Mouse (Mus musculus) forebrain, embryonic 14.5 days (tissue): ENCODE measurements around the gene Ankrd55. TPM values are rescaled to one million over a fixed set of nuclear protein-coding genes. Genes with fewer than 3 reads are reported as not detected.

ENCODE experiments used
- ATAC-seq: fragments of 200-750 bp; cut with Nextera tagmentation; 2 replicates; pipeline ENCODE4 v1.8.0; 2017; ENCODE audit warnings: mild to moderate bottlenecking, moderate library complexity
- DNase-seq: peaks from one replicate; pipeline ENCODE4 v3.0.0-alpha.2; 2015; ENCODE audit warnings: low spot score
- H3K27ac ChIP-seq: fragments of 300-500 bp; sonication (generic); 2 replicates; pipeline ENCODE4 v1.5.1; 2014; ENCODE audit warnings: low read depth, mild to moderate bottlenecking, control low read depth, low read length, moderate library complexity
- H3K27me3 ChIP-seq: fragments of 300-500 bp; sonication (generic); replicated peaks from 2 replicates; pipeline ENCODE4 v1.6.1; 2014; ENCODE audit warnings: low read length, control low read depth, mixed read lengths; ENCODE audit not compliant: control insufficient read depth, insufficient read depth
- H3K36me3 ChIP-seq: fragments of 300-500 bp; sonication (generic); 2 replicates; pipeline ENCODE4 v1.6.1; 2014; ENCODE audit warnings: low read length, control low read depth; ENCODE audit not compliant: control insufficient read depth, insufficient read depth
- H3K4me1 ChIP-seq: fragments of 300-500 bp; sonication (generic); 2 replicates; pipeline ENCODE4 v1.6.1; 2014; ENCODE audit warnings: antibody characterized with exemption, low read length, control low read depth; ENCODE audit not compliant: control insufficient read depth, insufficient read depth
- H3K4me2 ChIP-seq: fragments of 300-500 bp; sonication (generic); 2 replicates; pipeline ENCODE4 v1.6.1; 2014; ENCODE audit warnings: mild to moderate bottlenecking, control low read depth, low read length
- H3K4me3 ChIP-seq: fragments of 300-500 bp; sonication (generic); 2 replicates; pipeline ENCODE4 v1.5.1; 2014; ENCODE audit warnings: low read depth, low read length, control low read depth
- H3K9ac ChIP-seq: fragments of 300-500 bp; sonication (generic); 2 replicates; pipeline ENCODE4 v1.6.1; 2014; ENCODE audit warnings: mild to moderate bottlenecking, low read length, control low read depth, moderate library complexity
- H3K9me3 ChIP-seq: fragments of 300-500 bp; sonication (generic); replicated peaks from 2 replicates; pipeline ENCODE4 v1.6.1; 2016; ENCODE audit warnings: low read length, control low read depth, mixed read lengths; ENCODE audit not compliant: control insufficient read depth
- WGBS: fragments of 180-500 bp; shearing (Covaris S2); extraction: QIAGEN DNeasy Blood & Tissue Kit; methylation state at CpG from one replicate; pipeline ENCODE4 v1.1.7; 2014; 5-methylcytosine and 5-hydroxymethylcytosine counted together
- polyA plus RNA-seq: library from polyadenylated mRNA; unstranded; fragments of >200 nt; fragmentation: Nextera tagmentation; extraction: Ambion mirVana; gene quantifications from 2 replicates; pipeline ENCODE4 v1.2.1, GENCODE M21; 2014

Gene Ankrd55
- polyA plus RNA-seq, 1 experiment from 2014 or later = 2.6 TPM

GRCm38 (mm10) chr13:112386494-112387075 lies 98.3 kb downstream of the Ankrd55 start:
- no peaks in the 10 kb centered on the region for H3K36me3 ChIP-seq
- no peak for DNase-seq
- no peaks in the 10 kb centered on the region for H3K9me3 ChIP-seq
- no peaks in the 10 kb centered on the region for H3K27me3 ChIP-seq
- 76% methylated on average over 2 of the region's 2 CpGs for WGBS
- no peaks in the 10 kb centered on the region; the same call in 1 of the 2 replicates for H3K4me1 ChIP-seq
- no peak overlapping the region for H3K9ac ChIP-seq
- no peak overlapping the region for H3K4me2 ChIP-seq
- ATAC-seq = no peak
- H3K27ac ChIP-seq = no peak overlapping the region
- no peak overlapping the region for H3K4me3 ChIP-seq

GRCm38 (mm10) chr13:112387279-112387678 lies 99.0 kb downstream of the Ankrd55 start:
- ATAC-seq = no peak
- Histone ChIP-seq H3K9me3 (no peaks in the 10 kb centered on the region), H3K36me3 (no peaks in the 10 kb centered on the region), H3K27ac (no peak overlapping the region), H3K4me3 (no peak overlapping the region), H3K4me1 (no peaks in the 10 kb centered on the region; the same call in 1 of the 2 replicates), H3K9ac (no peak overlapping the region), H3K27me3 (no peaks in the 10 kb centered on the region), H3K4me2 (no peak overlapping the region)
- WGBS = 88% methylated on average over 5 of the region's 5 CpGs
- no peak for DNase-seq

GRCm38 (mm10) chr13:112388176-112388575 lies 99.9 kb downstream of the Ankrd55 start:
- no peak for ATAC-seq

GRCm38 (mm10) chr13:112390206-112390605 lies 102.0 kb downstream of the Ankrd55 start:
- H3K27ac ChIP-seq = no peak overlapping the region
- ATAC-seq (no peak), DNase-seq (no peak)
- H3K4me1 ChIP-seq = no peaks in the 10 kb centered on the region
- H3K4me3 ChIP-seq = no peak overlapping the region
- no peaks in the 10 kb centered on the region for H3K36me3 ChIP-seq
- 89% methylated on average over 1 of the region's 1 CpGs for WGBS
- no peak overlapping the region for H3K4me2 ChIP-seq
- H3K27me3 ChIP-seq = no peaks in the 10 kb centered on the region
- H3K9me3 ChIP-seq = no peaks in the 10 kb centered on the region
- no peak overlapping the region for H3K9ac ChIP-seq

More at GRCm38 (mm10) chr13:112388176-112388575, 99.9 kb downstream of the Ankrd55 start:
- Histone ChIP-seq H3K4me1 (no peaks in the 10 kb centered on the region; the same call in 1 of the 2 replicates), H3K9me3 (no peaks in the 10 kb centered on the region), H3K4me3 (no peak overlapping the region), H3K36me3 (no peaks in the 10 kb centered on the region), H3K27ac (no peak overlapping the region), H3K4me2 (no peak overlapping the region), H3K9ac (no peak overlapping the region), H3K27me3 (no peaks in the 10 kb centered on the region)
- no peak for DNase-seq
- WGBS = 86% methylated on average over 3 of the region's 3 CpGs

GRCm38 (mm10) chr13:112391354-112391753 lies 103.1 kb downstream of the Ankrd55 start:
- DNase-seq (no peak), ATAC-seq (no peak)
- H3K4me3 ChIP-seq = no peak overlapping the region
- no peaks in the 10 kb centered on the region for H3K9me3 ChIP-seq
- H3K9ac ChIP-seq = no peak overlapping the region
- no peaks in the 10 kb centered on the region for H3K4me1 ChIP-seq
- no peaks in the 10 kb centered on the region for H3K36me3 ChIP-seq
- H3K27me3 ChIP-seq = no peaks in the 10 kb centered on the region
- 83% methylated on average over 3 of the region's 3 CpGs for WGBS
- no peak overlapping the region for H3K4me2 ChIP-seq
- no peak overlapping the region for H3K27ac ChIP-seq

- H3K4me3 ChIP-seq = no peak overlapping the region
- ATAC-seq (no peak), DNase-seq (no peak)
- no peaks in the 10 kb centered on the region for H3K4me1 ChIP-seq
- H3K36me3 ChIP-seq = no peaks in the 10 kb centered on the region
- no peaks in the 10 kb centered on the region for H3K27me3 ChIP-seq
- H3K27ac ChIP-seq = no peak overlapping the region
- no peaks in the 10 kb centered on the region for H3K9me3 ChIP-seq
- no peak overlapping the region for H3K9ac ChIP-seq
- H3K4me2 ChIP-seq = no peak overlapping the region
- 91% methylated on average over 2 of the region's 2 CpGs for WGBS
Observed at GRCm38 (mm10) chr13:112393356-112393755, 105.1 kb downstream of the Ankrd55 start.

GRCm38 (mm10) chr13:112394271-112394670 lies 106.0 kb downstream of the Ankrd55 start:
- Histone ChIP-seq H3K27ac (no peak overlapping the region), H3K4me2 (no peak overlapping the region), H3K4me3 (no peak overlapping the region), H3K36me3 (no peaks in the 10 kb centered on the region), H3K4me1 (no peaks in the 10 kb centered on the region), H3K9ac (no peak overlapping the region), H3K27me3 (no peaks in the 10 kb centered on the region), H3K9me3 (no peaks in the 10 kb centered on the region)
- no peak for ATAC-seq
- DNase-seq = no peak
- WGBS = 80% methylated on average over 9 of the region's 9 CpGs

- WGBS = 90% methylated on average over 3 of the region's 3 CpGs
- Histone ChIP-seq H3K27ac (no peak overlapping the region), H3K4me2 (no peak overlapping the region), H3K4me1 (no peaks in the 10 kb centered on the region), H3K9ac (no peak overlapping the region), H3K36me3 (no peaks in the 10 kb centered on the region), H3K27me3 (no peaks in the 10 kb centered on the region), H3K9me3 (no peaks in the 10 kb centered on the region), H3K4me3 (no peak overlapping the region)
- ATAC-seq (no peak), DNase-seq (no peak)
Observed at GRCm38 (mm10) chr13:112404723-112405122, 116.5 kb downstream of the Ankrd55 start.

- Histone ChIP-seq H3K4me3 (no peak overlapping the region), H3K9ac (no peak overlapping the region), H3K9me3 (no peaks in the 10 kb centered on the region), H3K27me3 (no peaks in the 10 kb centered on the region), H3K27ac (no peak overlapping the region), H3K36me3 (no peaks in the 10 kb centered on the region), H3K4me1 (no peaks in the 10 kb centered on the region), H3K4me2 (no peak overlapping the region)
- ATAC-seq (no peak), DNase-seq (no peak)
- 91% methylated on average over 1 of the region's 1 CpGs for WGBS
Observed at GRCm38 (mm10) chr13:112405184-112405583, 116.9 kb downstream of the Ankrd55 start.
